In genomic region chr12:98471232-98471631, GRCm38 (mm10) we compare ENCODE assay signal across 18 mouse cellular contexts.
A peak's percentile ranks its signal among the peaks of the same experiment; 100 is the strongest.
DNase-seq lines count a peak whose midpoint lies in the region; TF ChIP-seq lines count a peak whose summit lies in the region.
"Had no signal": no experiment of that assay in that cellular context is flagged by ENCODE, and none has a peak within 500 bp of the region (broad histone marks: within the 10 kb centered on the region; RNA-seq: fewer than 3 reads in every experiment).

No protein-coding gene starts in this region.

- H3K27ac ChIP-seq in testis, adult 2 months (ENCODE audit: control insufficient read depth, insufficient read depth, low read depth, low read length), result no peak overlapping the region
- H3K27ac ChIP-seq: embryonic facial prominence, embryonic 10.5 days; embryonic facial prominence, embryonic 12.5 days; forebrain, embryonic 13.5 days; forebrain, embryonic 15.5 days had no signal

- H3K4me1 ChIP-seq in testis, adult 2 months (ENCODE audit: control insufficient read depth, insufficient read depth, low read length), result no peaks in the 10 kb centered on the region
- H3K4me1 ChIP-seq: embryonic facial prominence, embryonic 10.5 days; embryonic facial prominence, embryonic 12.5 days; forebrain, embryonic 13.5 days; forebrain, embryonic 15.5 days had no signal

- H3K4me3 ChIP-seq in testis, adult 2 months (ENCODE audit: control insufficient read depth, low read depth, low read length), result peak overlapping the region; percentile 37; the same call in 1 of the 2 replicates
- H3K4me3 ChIP-seq: embryonic facial prominence, embryonic 10.5 days; embryonic facial prominence, embryonic 12.5 days; forebrain, embryonic 13.5 days; forebrain, embryonic 15.5 days had no signal

- peak; percentile 1 for DNase-seq in cerebellum, adult 11-12 months
- DNase-seq in cerebellum, adult 18-20 months, result no peak
- peak; percentile 8 for DNase-seq in heart, adult 11 months
- no peak for DNase-seq in heart, adult 9 months (ENCODE audit: low spot score in 2 of 2)
- no peak for DNase-seq in testis, postnatal 14 days (ENCODE audit: low spot score)
- no peak for DNase-seq in lung, postnatal 36 days
- DNase-seq: adrenal gland, adult 8-10 months; adrenal gland, postnatal 14 days; adrenal gland, postnatal 36 days; cerebellum, adult 8-10 months; cerebellum, postnatal 14 days had no signal

- no peak for TF ChIP-seq POLR2A in testis, adult 2 months (IDR thresholded peaks at IDR 0.05; ENCODE audit: control insufficient read depth, low read depth, low read length)

- TF ChIP-seq CTCF in testis, adult 2 months (IDR thresholded peaks at IDR 0.05; ENCODE audit: control insufficient read depth, insufficient read depth, insufficient replicate concordance, low read depth, low read length), result no peak

- no peaks in the 10 kb centered on the region for H3K27me3 ChIP-seq in testis, adult 2 months (ENCODE audit: control insufficient read depth, insufficient read depth, low read length)
- H3K27me3 ChIP-seq: embryonic facial prominence, embryonic 12.5 days; forebrain, embryonic 13.5 days; forebrain, embryonic 15.5 days; Patski had no signal

- no peaks in the 10 kb centered on the region for H3K36me3 ChIP-seq in testis, adult 2 months (ENCODE audit: control insufficient read depth, insufficient read depth, low read length)
- H3K36me3 ChIP-seq: embryonic facial prominence, embryonic 10.5 days; embryonic facial prominence, embryonic 12.5 days; G1E had no signal

Comparison
In these comparisons a context has a peak if more than half of its experiments do, and no peak if none do; other contexts are left out.
1. DNase-seq: peak in cerebellum, adult 11-12 months (single experiment) and heart, adult 11 months (single experiment); none in cerebellum, adult 18-20 months (0 of 2), heart, adult 9 months (0 of 2), testis, postnatal 14 days (single experiment) and lung, postnatal 36 days (single experiment).